Mouse (Mus musculus): ENCODE measurements around the gene Tcf3. TPM values are rescaled to one million over a fixed set of nuclear protein-coding genes. Genes with fewer than 3 reads are reported as not detected.

The Tcf3 gene
- total and polyA plus RNA-seq, 3 experiments: 146 to 223 (median 207) TPM

GRCm38 (mm10) chr10:80459236-80459635, 25.8 kb upstream of the Tcf3 start:
- Histone ChIP-seq H3K27me3 (replicated peaks) (peaks cover 32% of the 10 kb centered on the region), H3K27ac (ENCODE audit: insufficient read depth, low read depth) (no peak overlapping the region), H3K79me2 (replicated peaks; ENCODE audit: control insufficient read depth, extremely low read depth, insufficient read depth, poor library complexity, severe bottlenecking) (no peaks in the 10 kb centered on the region), H3K36me3 (replicated peaks in 1 of 2; ENCODE audit: control insufficient read depth in 1 of 2, insufficient read depth in 1 of 2, low read length in 1 of 2) (no peaks in the 10 kb centered on the region), H3K4me1 (ENCODE audit: control insufficient read depth in 1 of 2, insufficient read depth in 2 of 2) (peaks cover 6 to 12% of the 10 kb centered on the region in 2 experiments), H3K9ac (ENCODE audit: insufficient read depth, low read depth) (no peak overlapping the region), H3K4me3 (replicated peaks in 1 of 3; ENCODE audit: low read depth in 2 of 3, low read length in 2 of 3, poor library complexity in 1 of 3) (no peak overlapping the region), H3K9me3 (replicated peaks; ENCODE audit: low read length) (peaks cover 3% of the 10 kb centered on the region), H3K4me2 (ENCODE audit: insufficient read depth, low read depth, poor library complexity, severe bottlenecking) (no peak overlapping the region)
- TF ChIP-seq RCOR1 (conservative IDR thresholded peaks at IDR 0.05; ENCODE audit: low read depth, low read length) (no peak), GABPA (IDR thresholded peaks at IDR 0.05; ENCODE audit: insufficient replicate concordance, low read depth, low read length) (no peak), ZC3H11A (IDR thresholded peaks at IDR 0.05; ENCODE audit: low read depth, low read length) (no peak), SIN3A (IDR thresholded peaks at IDR 0.05; ENCODE audit: low read length) (no peak), ETS1 (conservative IDR thresholded peaks at IDR 0.05; ENCODE audit: low read depth, low read length) (no peak), RAD21 (IDR thresholded peaks at IDR 0.05; ENCODE audit: low read depth, low read length) (no peak), MXI1 (IDR thresholded peaks at IDR 0.05; ENCODE audit: low read depth, low read length) (no peak), HCFC1 (IDR thresholded peaks at IDR 0.05; ENCODE audit: low read depth, low read length) (no peak), E2F4 (IDR thresholded peaks at IDR 0.05; ENCODE audit: insufficient replicate concordance, low read depth, low read length) (no peak), PAX5 (IDR thresholded peaks at IDR 0.05; ENCODE audit: low read length) (no peak)
- no peak for DNase-seq (ENCODE audit: extremely low read depth)
- dilution Hi-C loops (cut with MboI; ENCODE audit: extremely low pct_ligation_motif_present, extremely low pct_unique_long_range_greater_than_20kb, low sequenced_read_pairs) (no loop called here), in situ Hi-C loops (cut with MboI; ENCODE audit: low pct_ligation_motif_present, low pct_unique_long_range_greater_than_20kb, low sequenced_read_pairs) (no loop called here)

GRCm38 (mm10) chr10:80455697-80456096, 22.2 kb upstream of the Tcf3 start:
- no peaks in the 10 kb centered on the region for H3K79me2 ChIP-seq (replicated peaks; ENCODE audit: control insufficient read depth, extremely low read depth, insufficient read depth, poor library complexity, severe bottlenecking)
- DNase-seq (ENCODE audit: extremely low read depth): no peak
- no peaks in the 10 kb centered on the region for H3K36me3 ChIP-seq (replicated peaks in 1 of 2; ENCODE audit: control insufficient read depth in 1 of 2, insufficient read depth in 1 of 2, low read length in 1 of 2)
- H3K4me3 ChIP-seq (replicated peaks in 1 of 3; ENCODE audit: low read depth in 2 of 3, low read length in 2 of 3, poor library complexity in 1 of 3): no peak overlapping the region
- dilution Hi-C loops (cut with MboI; ENCODE audit: extremely low pct_ligation_motif_present, extremely low pct_unique_long_range_greater_than_20kb, low sequenced_read_pairs): no loop called here
- no peak overlapping the region for H3K9ac ChIP-seq (ENCODE audit: insufficient read depth, low read depth)
- in situ Hi-C loops (cut with MboI; ENCODE audit: low pct_ligation_motif_present, low pct_unique_long_range_greater_than_20kb, low sequenced_read_pairs): no loop called here
- no peak overlapping the region for H3K27ac ChIP-seq (ENCODE audit: insufficient read depth, low read depth)
- TF ChIP-seq MYC (IDR thresholded peaks at IDR 0.05; ENCODE audit: low read depth, low read length) (no peak), JUND (conservative IDR thresholded peaks at IDR 0.05; ENCODE audit: low read depth, low read length) (no peak), CTCF (conservative IDR thresholded peaks at IDR 0.05 in 1 of 2, IDR thresholded peaks at IDR 0.05 in 1 of 2; ENCODE audit: low read depth in 2 of 2, low read length in 2 of 2) (no peak), ZKSCAN1 (IDR thresholded peaks at IDR 0.05; ENCODE audit: borderline replicate concordance, low read depth, low read length) (no peak), TBP (conservative IDR thresholded peaks at IDR 0.05; ENCODE audit: low read depth, low read length) (no peak), RAD21 (IDR thresholded peaks at IDR 0.05; ENCODE audit: low read depth, low read length) (no peak), ELF1 (IDR thresholded peaks at IDR 0.05; ENCODE audit: low read depth, low read length) (no peak), MAX (IDR thresholded peaks at IDR 0.05; ENCODE audit: low read length) (no peak), POLR2AphosphoS2 (IDR thresholded peaks at IDR 0.05; ENCODE audit: low read depth, low read length) (no peak), IRF4 (IDR thresholded peaks at IDR 0.05; ENCODE audit: low read depth, low read length) (no peak), ZNF384 (IDR thresholded peaks at IDR 0.05; ENCODE audit: low read depth, low read length) (no peak), JUN (IDR thresholded peaks at IDR 0.05; ENCODE audit: insufficient read depth, low read depth, low read length) (no peak), CHD1 (IDR thresholded peaks at IDR 0.05; ENCODE audit: low read depth, low read length) (no peak)
- peaks cover 37% of the 10 kb centered on the region for H3K27me3 ChIP-seq (replicated peaks)
- peaks cover 3 to 8% of the 10 kb centered on the region in 2 experiments for H3K4me1 ChIP-seq (ENCODE audit: control insufficient read depth in 1 of 2, insufficient read depth in 2 of 2)
- peaks cover 3% of the 10 kb centered on the region for H3K9me3 ChIP-seq (replicated peaks; ENCODE audit: low read length)
- H3K4me2 ChIP-seq (ENCODE audit: insufficient read depth, low read depth, poor library complexity, severe bottlenecking): no peak overlapping the region

Data from CH12.LX (cell line).